Mouse (Mus musculus) myocyte (in vitro differentiated cells): ENCODE results near the gene Mettl21e.

ENCODE experiments used
- CEBPB ChIP-seq: IDR thresholded peaks from 2 replicates; pipeline ENCODE4 v1.6.1; 2011; ENCODE audit warnings: mild to moderate bottlenecking, moderate library complexity; ENCODE audit not compliant: poor library complexity, insufficient read depth, severe bottlenecking
- E2F4 ChIP-seq: IDR thresholded peaks from one replicate; pipeline ENCODE4 v1.6.1; 2011; ENCODE audit warnings: mild to moderate bottlenecking, control low read depth, moderate library complexity; ENCODE audit not compliant: insufficient read depth
- MAX ChIP-seq: IDR thresholded peaks from one replicate; pipeline ENCODE4 v1.6.1; 2011; ENCODE audit warnings: low read depth, mild to moderate bottlenecking, control low read depth
- MYOD1 ChIP-seq, 3 experiments: IDR thresholded peaks; one replicate each; pipeline ENCODE4 v1.6.1; 2011; ENCODE audit warnings: control low read depth in 2 of 3, low read depth in 2 of 3, mild to moderate bottlenecking in 2 of 3, moderate library complexity in 1 of 3; ENCODE audit not compliant: insufficient read length in 2 of 3, control insufficient read depth in 1 of 3
- MYOG ChIP-seq, 3 experiments: IDR thresholded peaks; one replicate each; pipeline ENCODE4 v1.6.1; 2011; ENCODE audit warnings: control low read depth in 2 of 3, low read depth in 2 of 3, mild to moderate bottlenecking in 2 of 3; ENCODE audit not compliant: insufficient read length in 2 of 3, control insufficient read depth in 1 of 3, insufficient read depth in 1 of 3
- POLR2A ChIP-seq: IDR thresholded peaks from one replicate; pipeline ENCODE4 v1.6.1; 2011; ENCODE audit warnings: low read depth, mild to moderate bottlenecking, control low read depth, moderate library complexity; ENCODE audit not compliant: insufficient read length
- POLR2AphosphoS2 ChIP-seq: IDR thresholded peaks from one replicate; pipeline ENCODE4 v1.6.1; 2011; ENCODE audit warnings: low read depth, control low read depth; ENCODE audit not compliant: insufficient read length
- REST ChIP-seq: IDR thresholded peaks from one replicate; pipeline ENCODE4 v1.6.1; 2011; ENCODE audit warnings: mild to moderate bottlenecking, control low read depth, moderate library complexity; ENCODE audit not compliant: insufficient read depth, insufficient read length
- TCF12 ChIP-seq: IDR thresholded peaks from one replicate; pipeline ENCODE4 v1.6.1; 2011; ENCODE audit warnings: mild to moderate bottlenecking, control low read depth; ENCODE audit not compliant: poor library complexity, insufficient read depth, severe bottlenecking
- TCF3 ChIP-seq: IDR thresholded peaks from one replicate; pipeline ENCODE4 v1.6.1; 2011; ENCODE audit warnings: low read depth, control low read depth; ENCODE audit not compliant: insufficient read length
- USF1 ChIP-seq: IDR thresholded peaks from one replicate; pipeline ENCODE4 v1.6.1; 2011; ENCODE audit warnings: low read depth, mild to moderate bottlenecking, control low read depth, moderate library complexity

- TF ChIP-seq POLR2A (no peak), MYOG (IDR thresholded peaks at IDR 0.05; ENCODE audit: control insufficient read depth in 1 of 3, insufficient read depth in 1 of 3, insufficient read length in 2 of 3, low read depth in 2 of 3) (no peak), E2F4 (no peak), MAX (no peak), USF1 (no peak), CEBPB (no peak), TCF12 (no peak), MYOD1 (IDR thresholded peaks at IDR 0.05; ENCODE audit: control insufficient read depth in 1 of 3, insufficient read length in 2 of 3, low read depth in 2 of 3) (no peak), REST (no peak), POLR2AphosphoS2 (no peak), TCF3 (no peak)
Observed at GRCm38 (mm10) chr1:44198273-44199171, 20.2 kb downstream of the Mettl21e start.
